Mouse (Mus musculus) kidney, postnatal 0 days (tissue): ENCODE results near the gene Plekhj1. TPM values are rescaled to one million over a fixed set of nuclear protein-coding genes. Genes with fewer than 3 reads are reported as not detected.

Experiments used
- ATAC-seq: fragments of 200-750 bp; cut with Nextera tagmentation; replicated peaks from 2 replicates; pipeline ENCODE4 v1.8.0; 2017; ENCODE audit warnings: low read depth, moderate number of reproducible peaks, moderate TSS enrichment, moderate library complexity; ENCODE audit not compliant: low FRiP score
- DNase-seq: peaks from one replicate; pipeline ENCODE4 v3.0.0-alpha.2; 2016; ENCODE audit warnings: low spot score
- H3K27ac ChIP-seq: fragments of 300-500 bp; sonication (generic); 2 replicates; pipeline ENCODE4 v1.5.1; 2014; ENCODE audit warnings: mild to moderate bottlenecking
- H3K27me3 ChIP-seq: fragments of 300-500 bp; sonication (generic); 2 replicates; pipeline ENCODE4 v1.6.1; 2014; ENCODE audit warnings: low read length, mixed read lengths; ENCODE audit not compliant: insufficient read depth
- H3K36me3 ChIP-seq: fragments of 300-500 bp; sonication (generic); 2 replicates; pipeline ENCODE4 v1.6.1; 2014; ENCODE audit warnings: low read length, mixed read lengths; ENCODE audit not compliant: insufficient read depth
- H3K4me1 ChIP-seq: fragments of 300-500 bp; sonication (generic); replicated peaks from 2 replicates; pipeline ENCODE4 v1.6.1; 2014; ENCODE audit warnings: antibody characterized with exemption, low read length, mixed read lengths; ENCODE audit not compliant: insufficient read depth
- H3K4me2 ChIP-seq: fragments of 300-500 bp; sonication (generic); 2 replicates; pipeline ENCODE4 v1.6.1; 2014; ENCODE audit warnings: mild to moderate bottlenecking, low read length, moderate library complexity, mixed read lengths
- H3K4me3 ChIP-seq: fragments of 300-500 bp; sonication (generic); replicated peaks from 2 replicates; pipeline ENCODE4 v1.5.1; 2014; ENCODE audit warnings: low read depth, low read length
- H3K9ac ChIP-seq: fragments of 300-500 bp; sonication (generic); 2 replicates; pipeline ENCODE4 v1.6.1; 2014; ENCODE audit warnings: low read depth, low read length
- H3K9me3 ChIP-seq: fragments of 300-500 bp; sonication (generic); replicated peaks from 2 replicates; pipeline ENCODE4 v1.6.1; 2016; ENCODE audit warnings: low read length, inconsistent platforms, mixed read lengths
- CTCF ChIP-seq: IDR thresholded peaks from 2 replicates; pipeline ENCODE4 v1.5.1; 2016; ENCODE audit warnings: antibody characterized with exemption, low read depth, mild to moderate bottlenecking, moderate library complexity
- WGBS: fragments of 180-500 bp; shearing (Covaris S2); extraction: QIAGEN DNeasy Blood & Tissue Kit; methylation state at CpG from one replicate; pipeline ENCODE4 v1.1.7; 2014; 5-methylcytosine and 5-hydroxymethylcytosine counted together
- polyA plus RNA-seq: library from polyadenylated mRNA; unstranded; fragments of >200 nt; fragmentation: Nextera tagmentation; extraction: Ambion mirVana; gene quantifications from 2 replicates; pipeline ENCODE4 v1.2.1, GENCODE M21; 2015

Gene Plekhj1
- polyA plus RNA-seq, 1 experiment from 2014 or later = 83.7 TPM

- 83% methylated on average over 2 of the region's 2 CpGs for WGBS
Observed at GRCm38 (mm10) chr10:80765746-80766145, 32.7 kb downstream of the Plekhj1 start.

GRCm38 (mm10) chr10:80763502-80763901 lies 34.9 kb downstream of the Plekhj1 start:
- Histone ChIP-seq H3K27me3 (no peaks in the 10 kb centered on the region), H3K4me2 (no peak overlapping the region), H3K9ac (no peak overlapping the region), H3K4me3 (no peak overlapping the region), H3K36me3 (peaks cover 24% of the 10 kb centered on the region), H3K4me1 (peaks cover 11% of the 10 kb centered on the region; the same call in 1 of the 2 replicates), H3K9me3 (no peaks in the 10 kb centered on the region), H3K27ac (no peak overlapping the region)
- ATAC-seq = no peak
- TF ChIP-seq CTCF = no peak
- WGBS = 86% methylated on average over 2 of the region's 2 CpGs
- no peak for DNase-seq

More at GRCm38 (mm10) chr10:80765746-80766145, 32.7 kb downstream of the Plekhj1 start:
- ATAC-seq (no peak), DNase-seq (no peak)
- H3K4me2 ChIP-seq = no peak overlapping the region
- TF ChIP-seq CTCF = no peak
- H3K9me3 ChIP-seq = no peaks in the 10 kb centered on the region
- peak overlapping the region; percentile 31; the same call in 1 of the 2 replicates for H3K27ac ChIP-seq
- H3K9ac ChIP-seq = no peak overlapping the region
- peaks cover 10% of the 10 kb centered on the region; the same call in 1 of the 2 replicates for H3K4me1 ChIP-seq
- no peak overlapping the region for H3K4me3 ChIP-seq
- H3K27me3 ChIP-seq = no peaks in the 10 kb centered on the region
- peaks cover 41% of the 10 kb centered on the region for H3K36me3 ChIP-seq

- no peak for TF ChIP-seq CTCF
- peaks cover 19% of the 10 kb centered on the region for H3K4me1 ChIP-seq
- no peak overlapping the region for H3K27ac ChIP-seq
- no peak for ATAC-seq
- no peak for DNase-seq
- no peak overlapping the region for H3K9ac ChIP-seq
- H3K4me2 ChIP-seq = no peak overlapping the region
- H3K27me3 ChIP-seq = no peaks in the 10 kb centered on the region
- H3K36me3 ChIP-seq = peaks cover 11% of the 10 kb centered on the region; the same call in 1 of the 2 replicates
- H3K9me3 ChIP-seq = no peaks in the 10 kb centered on the region
- 38% methylated on average over 3 of the region's 3 CpGs for WGBS
- H3K4me3 ChIP-seq = no peak overlapping the region
Observed at GRCm38 (mm10) chr10:80761821-80762220, 36.6 kb downstream of the Plekhj1 start.

GRCm38 (mm10) chr10:80760596-80761524 lies 37.6 kb downstream of the Plekhj1 start:
- H3K4me2 ChIP-seq = no peak overlapping the region
- peaks cover 29% of the 10 kb centered on the region for H3K4me1 ChIP-seq
- 79% methylated on average over 4 of the region's 4 CpGs for WGBS
- DNase-seq (no peak), ATAC-seq (no peak)
- no peaks in the 10 kb centered on the region for H3K27me3 ChIP-seq
- H3K4me3 ChIP-seq = no peak overlapping the region
- H3K27ac ChIP-seq = no peak overlapping the region
- H3K9ac ChIP-seq = 0 out of 2 replicates have a peak overlapping the region, but pooled peaks have one; percentile 2
- no peak for TF ChIP-seq CTCF
- H3K36me3 ChIP-seq = peaks cover 5% of the 10 kb centered on the region; the same call in 1 of the 2 replicates
- H3K9me3 ChIP-seq = no peaks in the 10 kb centered on the region

- H3K27me3 ChIP-seq = no peaks in the 10 kb centered on the region
- H3K4me1 ChIP-seq = peaks cover 29% of the 10 kb centered on the region
- ATAC-seq (no peak), DNase-seq (no peak)
- H3K27ac ChIP-seq = no peak overlapping the region
- no peak overlapping the region for H3K4me3 ChIP-seq
- no peak for TF ChIP-seq CTCF
- no peaks in the 10 kb centered on the region for H3K36me3 ChIP-seq
- H3K4me2 ChIP-seq = no peak overlapping the region
- no peaks in the 10 kb centered on the region for H3K9me3 ChIP-seq
- WGBS = 69% methylated on average over 7 of the region's 7 CpGs
- H3K9ac ChIP-seq = no peak overlapping the region
Observed at GRCm38 (mm10) chr10:80758651-80759050, 39.8 kb downstream of the Plekhj1 start.

- no peak overlapping the region for H3K4me3 ChIP-seq
- no peaks in the 10 kb centered on the region for H3K9me3 ChIP-seq
- peaks cover 29% of the 10 kb centered on the region for H3K4me1 ChIP-seq
- H3K27me3 ChIP-seq = no peaks in the 10 kb centered on the region
- H3K9ac ChIP-seq = no peak overlapping the region
- ATAC-seq (peak; percentile 52), DNase-seq (peak; percentile 78)
- H3K27ac ChIP-seq = 0 out of 2 replicates have a peak overlapping the region, but pooled peaks have one; percentile 6
- 0 out of 2 replicates have a peak overlapping the region, but pooled peaks have one; percentile 85 for H3K4me2 ChIP-seq
- peak; percentile 78 for TF ChIP-seq CTCF
- H3K36me3 ChIP-seq = no peaks in the 10 kb centered on the region
- WGBS = 25% methylated on average over 5 of the region's 5 CpGs
Observed at GRCm38 (mm10) chr10:80757717-80758116, 40.7 kb downstream of the Plekhj1 start.
